Mouse (Mus musculus) ES-Bruce4 (cell line): Measurements from ENCODE around the gene Ldlrad3. TPM values are rescaled to one million over a fixed set of nuclear protein-coding genes. Genes with fewer than 3 reads are reported as not detected.

Experiments
- H3K27ac ChIP-seq: 2 replicates; pipeline ENCODE4 v1.5.1; 2012; ENCODE audit warnings: low read length, inconsistent platforms; ENCODE audit not compliant: insufficient read depth
- H3K27me3 ChIP-seq: 2 replicates; pipeline ENCODE4 v1.6.1; 2012; ENCODE audit warnings: mild to moderate bottlenecking, low read length, inconsistent platforms; ENCODE audit not compliant: control insufficient read depth, poor library complexity, insufficient read depth, severe bottlenecking
- H3K36me3 ChIP-seq: 2 replicates; pipeline ENCODE4 v1.6.1; 2012; ENCODE audit warnings: inconsistent platforms, mild to moderate bottlenecking, low read length, moderate library complexity; ENCODE audit not compliant: control insufficient read depth, poor library complexity, insufficient read depth, severe bottlenecking
- H3K4me1 ChIP-seq: one replicate; pipeline ENCODE4 v1.8.1; 2011; ENCODE audit warnings: low read length; ENCODE audit not compliant: control insufficient read depth, insufficient read depth
- H3K4me3 ChIP-seq: 2 replicates; pipeline ENCODE4 v1.5.1; 2011; ENCODE audit warnings: low read depth, mild to moderate bottlenecking, low read length
- H3K9ac ChIP-seq: 2 replicates; pipeline ENCODE4 v1.6.1; 2012; ENCODE audit warnings: low read depth, mild to moderate bottlenecking, inconsistent platforms; ENCODE audit not compliant: poor library complexity, severe bottlenecking
- H3K9me3 ChIP-seq: replicated peaks from 2 replicates; pipeline ENCODE4 v1.6.1; 2012; ENCODE audit warnings: mild to moderate bottlenecking, low read length, inconsistent platforms; ENCODE audit not compliant: control insufficient read depth, poor library complexity, insufficient read depth, severe bottlenecking
- CTCF ChIP-seq: IDR thresholded peaks from one replicate; pipeline ENCODE4 v1.8.1; 2011; ENCODE audit warnings: low read depth, low read length
- EP300 ChIP-seq: IDR thresholded peaks from 2 replicates; pipeline ENCODE4 v1.6.1; 2011; ENCODE audit warnings: low read depth, low read length; ENCODE audit not compliant: insufficient read depth
- POLR2A ChIP-seq: IDR thresholded peaks from one replicate; pipeline ENCODE4 v1.8.1; 2011; ENCODE audit warnings: low read length; ENCODE audit not compliant: insufficient read depth
- polyA plus RNA-seq: library from polyadenylated mRNA; stranded (reverse); fragments of >200 nt; gene quantifications from 2 replicates; pipeline ENCODE4 v1.2.4, GENCODE M21; 2011; ENCODE audit warnings: low read depth; ENCODE audit not compliant: missing spikeins, insufficient read depth, insufficient read length

Ldlrad3 gene
- polyA plus RNA-seq, 1 experiment: 15.7 TPM

DNA sequence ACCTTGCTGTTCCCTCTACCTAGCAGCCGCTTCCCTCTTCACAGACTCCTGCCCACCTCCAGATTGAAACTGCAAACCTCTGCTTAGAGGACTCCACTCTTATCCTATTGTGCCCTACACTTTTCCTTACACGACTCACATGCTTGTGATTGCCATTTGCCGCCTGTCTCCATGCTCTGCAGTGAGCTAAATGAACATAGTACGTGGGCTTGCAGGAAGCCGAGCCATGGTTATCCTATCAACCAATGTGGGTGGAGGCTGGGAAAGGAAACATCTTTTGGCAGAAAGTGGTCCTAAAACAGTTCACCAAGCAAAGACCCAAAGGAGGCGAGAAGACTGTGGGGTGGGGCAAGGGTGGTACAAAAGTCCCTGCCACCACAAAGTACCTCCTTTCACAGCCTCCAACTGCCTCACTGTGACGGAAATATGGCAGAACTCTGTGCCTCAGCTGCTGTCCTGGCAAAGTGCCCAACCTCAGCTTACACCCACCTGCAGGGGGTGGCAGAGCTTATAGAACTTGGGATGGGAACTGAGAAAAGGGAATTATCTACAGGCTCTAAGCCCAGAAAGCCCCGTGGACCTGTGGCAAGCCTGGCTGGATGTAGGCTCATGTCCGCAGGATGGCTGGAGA is 153.4 kb downstream of the Ldlrad3 start:
- Histone ChIP-seq H3K4me3 (no peak overlapping the region), H3K27me3 (no peaks in the 10 kb centered on the region), H3K4me1 (peaks cover 6% of the 10 kb centered on the region), H3K9ac (no peak overlapping the region), H3K27ac (no peak overlapping the region), H3K9me3 (no peaks in the 10 kb centered on the region), H3K36me3 (no peaks in the 10 kb centered on the region)
- TF ChIP-seq EP300: no peak
- TF ChIP-seq CTCF: no peak
- TF ChIP-seq POLR2A: no peak

DNA sequence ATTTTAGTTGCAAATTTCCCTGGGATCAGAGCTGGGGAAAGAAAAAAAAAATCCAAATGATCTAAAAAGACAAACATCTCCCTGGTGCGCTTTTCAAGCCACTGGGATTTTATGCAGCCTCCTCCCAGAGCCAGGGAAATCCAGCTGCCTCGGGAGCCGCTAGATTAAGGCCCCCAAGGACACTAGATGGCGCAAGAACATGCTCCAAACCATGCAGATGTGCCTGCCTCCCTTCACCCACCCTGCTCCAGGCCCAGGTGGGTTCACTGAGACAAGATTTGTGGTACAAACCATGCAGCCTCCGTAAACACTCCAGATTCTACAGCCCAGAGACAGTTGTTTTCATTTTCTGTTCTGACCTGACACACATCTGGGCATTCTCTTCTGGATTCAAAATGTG is 155.5 kb downstream of the Ldlrad3 start:
- Histone ChIP-seq H3K4me1 (peaks cover 6% of the 10 kb centered on the region), H3K4me3 (no peak overlapping the region), H3K27me3 (no peaks in the 10 kb centered on the region), H3K27ac (no peak overlapping the region), H3K36me3 (no peaks in the 10 kb centered on the region), H3K9ac (no peak overlapping the region), H3K9me3 (no peaks in the 10 kb centered on the region)
- TF ChIP-seq POLR2A (no peak), EP300 (no peak), CTCF (peak; percentile 83)

DNA sequence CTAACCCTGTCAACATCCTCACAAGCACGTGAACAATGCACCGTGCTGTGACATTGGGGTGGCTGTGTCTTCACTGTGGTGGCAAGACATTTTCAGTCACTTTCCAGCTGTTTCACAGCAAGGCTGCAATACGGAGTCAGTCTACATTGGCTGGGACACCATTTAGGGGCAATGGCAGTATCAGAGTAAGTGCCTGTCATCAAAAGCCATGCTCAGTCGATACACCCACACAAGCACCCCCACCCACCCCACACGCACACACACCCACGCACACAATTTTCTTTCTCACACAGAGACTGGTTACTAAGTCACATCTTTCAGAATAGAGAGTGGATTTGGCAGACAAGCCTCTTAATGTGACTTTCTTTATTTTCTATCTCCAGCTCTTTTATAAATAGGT is 156.0 kb downstream of the Ldlrad3 start:
- no peak overlapping the region for H3K9ac ChIP-seq
- no peak overlapping the region for H3K27ac ChIP-seq
- no peaks in the 10 kb centered on the region for H3K27me3 ChIP-seq
- H3K4me3 ChIP-seq: no peak overlapping the region
- peaks cover 6% of the 10 kb centered on the region for H3K4me1 ChIP-seq
- H3K36me3 ChIP-seq: no peaks in the 10 kb centered on the region
- H3K9me3 ChIP-seq: no peaks in the 10 kb centered on the region
- no peak for TF ChIP-seq POLR2A
- no peak for TF ChIP-seq CTCF
- TF ChIP-seq EP300: no peak

DNA sequence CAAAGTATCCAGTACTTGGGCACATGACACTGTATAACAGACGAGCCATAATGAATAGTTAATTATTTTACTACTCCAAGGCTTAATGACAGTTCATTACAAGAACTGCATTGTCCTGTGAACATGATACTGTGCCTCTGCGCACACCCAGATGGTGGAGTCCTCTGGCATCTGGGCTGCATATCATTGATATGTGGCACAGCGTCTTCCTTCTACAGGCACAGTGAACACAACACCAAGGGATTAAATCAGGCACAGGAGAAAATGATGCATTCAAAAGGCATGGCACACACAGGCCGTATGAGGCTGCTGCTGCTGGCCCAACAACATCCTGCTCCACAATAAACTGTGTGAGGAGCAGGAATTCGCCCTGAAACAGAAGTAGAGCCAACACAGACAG is 156.5 kb downstream of the Ldlrad3 start:
- no peak overlapping the region for H3K27ac ChIP-seq
- H3K4me3 ChIP-seq: no peak overlapping the region
- H3K9ac ChIP-seq: no peak overlapping the region
- no peaks in the 10 kb centered on the region for H3K36me3 ChIP-seq
- TF ChIP-seq POLR2A (no peak), EP300 (no peak), CTCF (no peak)
- peaks cover 6% of the 10 kb centered on the region for H3K4me1 ChIP-seq
- no peaks in the 10 kb centered on the region for H3K27me3 ChIP-seq
- H3K9me3 ChIP-seq: no peaks in the 10 kb centered on the region

DNA sequence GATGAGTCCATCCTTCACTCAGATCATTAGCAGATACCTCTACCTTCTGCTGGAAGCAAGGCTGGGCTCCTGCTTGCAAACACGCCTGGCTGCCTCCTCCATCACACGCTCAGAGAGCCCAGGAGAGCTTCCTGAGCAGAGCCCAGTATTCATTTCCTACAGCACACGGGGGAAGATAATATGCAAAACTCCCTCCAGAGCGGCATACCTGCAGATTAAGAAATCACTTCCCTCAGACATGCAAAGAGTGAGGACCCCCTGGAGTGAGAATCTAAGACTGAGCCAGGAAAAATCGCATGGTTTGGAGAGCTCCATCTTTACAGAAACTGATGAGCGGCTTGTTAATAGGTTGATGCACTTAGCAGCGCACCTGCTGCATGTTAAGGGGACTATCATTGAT is 158.9 kb downstream of the Ldlrad3 start:
- H3K27ac ChIP-seq: no peak overlapping the region
- H3K4me3 ChIP-seq: no peak overlapping the region
- H3K36me3 ChIP-seq: no peaks in the 10 kb centered on the region

DNA sequence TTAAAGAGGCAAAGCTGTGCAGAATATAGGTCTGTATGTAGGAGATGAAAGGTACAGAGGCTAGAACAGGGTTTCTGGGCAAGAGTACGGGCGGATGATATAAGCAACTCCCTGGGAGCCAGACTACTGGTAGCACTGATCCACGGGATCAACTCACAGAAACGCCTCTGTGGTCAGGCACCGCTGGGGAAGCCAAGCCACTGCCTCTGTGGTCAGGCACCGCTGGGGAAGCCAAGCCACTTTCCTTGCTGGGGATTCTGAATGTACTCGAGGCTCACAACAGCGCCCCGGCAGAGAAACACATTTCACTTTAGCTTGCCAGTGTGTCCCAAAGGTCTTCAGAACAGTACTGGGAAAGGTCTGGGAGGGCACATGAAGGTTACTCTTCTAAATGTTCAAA is 160.0 kb downstream of the Ldlrad3 start:
- Histone ChIP-seq H3K4me3 (no peak overlapping the region), H3K27me3 (no peaks in the 10 kb centered on the region), H3K9me3 (no peaks in the 10 kb centered on the region), H3K36me3 (no peaks in the 10 kb centered on the region), H3K9ac (no peak overlapping the region), H3K27ac (no peak overlapping the region), H3K4me1 (no peaks in the 10 kb centered on the region)
- TF ChIP-seq POLR2A (no peak), CTCF (no peak), EP300 (no peak)

More for the DNA sequence above, 158.9 kb downstream of the Ldlrad3 start:
- Histone ChIP-seq H3K9me3 (no peaks in the 10 kb centered on the region), H3K27me3 (no peaks in the 10 kb centered on the region), H3K4me1 (peaks cover 3% of the 10 kb centered on the region), H3K9ac (no peak overlapping the region)
- TF ChIP-seq CTCF (no peak), POLR2A (no peak)
